Mouse (Mus musculus) lung, embryonic 14.5 days (tissue): Measurements from ENCODE around the gene Wbp2. TPM values are rescaled to one million over a fixed set of nuclear protein-coding genes. Genes with fewer than 3 reads are reported as not detected.

Experiments used
- ATAC-seq: fragments of 200-750 bp; cut with Nextera tagmentation; 2 replicates; pipeline ENCODE4 v1.8.0; 2017; ENCODE audit warnings: mild to moderate bottlenecking, moderate TSS enrichment, moderate library complexity; ENCODE audit not compliant: insufficient read depth
- DNase-seq: peaks from one replicate; pipeline ENCODE4 v3.0.0-alpha.2; 2015
- H3K27ac ChIP-seq: fragments of 300-500 bp; sonication (generic); 2 replicates; pipeline ENCODE4 v1.5.1; 2014; ENCODE audit warnings: low read depth, mild to moderate bottlenecking, moderate library complexity
- H3K27me3 ChIP-seq: fragments of 300-500 bp; sonication (generic); 2 replicates; pipeline ENCODE4 v1.6.1; 2014; ENCODE audit warnings: low read length, control low read depth; ENCODE audit not compliant: insufficient read depth
- H3K36me3 ChIP-seq: fragments of 300-500 bp; sonication (generic); 2 replicates; pipeline ENCODE4 v1.6.1; 2014; ENCODE audit warnings: control low read depth; ENCODE audit not compliant: insufficient read depth
- H3K4me1 ChIP-seq: fragments of 300-500 bp; sonication (generic); 2 replicates; pipeline ENCODE4 v1.6.1; 2014; ENCODE audit warnings: antibody characterized with exemption, control low read depth; ENCODE audit not compliant: insufficient read depth
- H3K4me2 ChIP-seq: fragments of 300-500 bp; sonication (generic); 2 replicates; pipeline ENCODE4 v1.6.1; 2014; ENCODE audit warnings: mild to moderate bottlenecking
- H3K4me3 ChIP-seq: fragments of 300-500 bp; sonication (generic); 2 replicates; pipeline ENCODE4 v1.5.1; 2014; ENCODE audit warnings: low read depth, low read length
- H3K9ac ChIP-seq: fragments of 300-500 bp; sonication (generic); 2 replicates; pipeline ENCODE4 v1.6.1; 2014
- H3K9me3 ChIP-seq: fragments of 300-500 bp; sonication (generic); 2 replicates; pipeline ENCODE4 v1.6.1; 2016; ENCODE audit warnings: low read depth, low read length, control low read depth
- CTCF ChIP-seq: IDR thresholded peaks from 2 replicates; pipeline ENCODE4 v1.5.1; 2016; ENCODE audit warnings: antibody characterized with exemption, low read depth
- WGBS: fragments of 180-500 bp; shearing (Covaris S2); extraction: QIAGEN DNeasy Blood & Tissue Kit; methylation state at CpG from one replicate; pipeline ENCODE4 v1.1.7; 2014; 5-methylcytosine and 5-hydroxymethylcytosine counted together
- polyA plus RNA-seq: library from polyadenylated mRNA; unstranded; fragments of >200 nt; fragmentation: Nextera tagmentation; extraction: Ambion mirVana; gene quantifications from 2 replicates; pipeline ENCODE4 v1.2.1, GENCODE M21; 2014

The Wbp2 gene
- polyA plus RNA-seq, 1 experiment from 2014 or later = 69.8 TPM

DNA sequence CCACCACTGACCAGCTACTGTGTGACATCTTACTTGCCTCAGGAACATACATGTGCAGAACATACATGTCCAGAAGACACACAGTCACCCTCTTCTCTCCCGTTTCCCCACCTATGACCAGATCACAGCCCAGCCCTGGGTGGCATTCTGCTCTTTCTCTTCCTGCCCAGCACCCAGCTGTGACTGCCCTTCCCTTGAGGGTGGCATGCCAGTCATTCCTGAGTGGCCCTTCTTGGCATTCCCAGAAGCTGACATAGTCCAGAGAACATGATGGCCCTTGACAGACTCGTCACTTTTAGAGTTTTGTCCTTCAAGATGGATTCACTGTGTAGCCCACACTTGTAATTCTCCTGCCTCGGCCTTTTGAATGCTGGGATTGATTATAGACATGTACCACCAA, 14.2 kb downstream of the Wbp2 start:
- DNase-seq = no peak
- no peaks in the 10 kb centered on the region for H3K27me3 ChIP-seq
- H3K4me2 ChIP-seq = no peak overlapping the region
- TF ChIP-seq CTCF = no peak
- 67% methylated on average over 3 of the region's 3 CpGs for WGBS
- H3K27ac ChIP-seq = no peak overlapping the region
- H3K36me3 ChIP-seq = no peaks in the 10 kb centered on the region
- no peak overlapping the region for H3K9ac ChIP-seq
- H3K4me3 ChIP-seq = no peak overlapping the region
- no peak for ATAC-seq
- no peaks in the 10 kb centered on the region for H3K9me3 ChIP-seq
- H3K4me1 ChIP-seq = peaks cover 3% of the 10 kb centered on the region; the same call in 1 of the 2 replicates

DNA sequence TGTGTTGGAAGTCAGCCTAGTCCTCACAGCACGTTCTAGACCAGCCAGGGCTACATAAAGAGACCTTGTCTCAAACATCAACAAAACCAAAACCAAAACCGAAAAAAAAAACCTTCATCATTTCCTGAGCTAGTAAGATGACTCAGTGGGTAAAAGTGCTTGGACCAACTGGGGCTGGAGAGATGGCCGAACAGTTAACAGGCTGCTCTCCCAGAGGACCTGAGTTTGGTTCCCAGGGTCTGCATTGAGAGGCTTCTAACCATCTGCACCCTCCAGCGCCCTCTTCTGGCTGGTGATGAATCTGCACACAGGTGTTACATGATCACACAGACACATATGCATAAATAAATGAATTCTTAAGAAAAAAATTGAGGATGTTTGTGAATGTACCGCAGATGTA, 15.3 kb downstream of the Wbp2 start:
- no peak overlapping the region for H3K4me3 ChIP-seq
- no peaks in the 10 kb centered on the region for H3K27me3 ChIP-seq
- no peak for ATAC-seq
- no peaks in the 10 kb centered on the region; the same call in 1 of the 2 replicates for H3K4me1 ChIP-seq
- H3K4me2 ChIP-seq = no peak overlapping the region
- no peak overlapping the region for H3K27ac ChIP-seq
- H3K9me3 ChIP-seq = no peaks in the 10 kb centered on the region
- peak; percentile 42 for TF ChIP-seq CTCF
- peak; percentile 21 for DNase-seq
- no peaks in the 10 kb centered on the region for H3K36me3 ChIP-seq
- no peak overlapping the region for H3K9ac ChIP-seq
- WGBS = 62% methylated on average over 5 of the region's 5 CpGs

- ATAC-seq (no peak), DNase-seq (no peak)
- H3K4me2 ChIP-seq = no peak overlapping the region
- H3K9ac ChIP-seq = no peak overlapping the region
- H3K36me3 ChIP-seq = peaks cover 29% of the 10 kb centered on the region
- no peaks in the 10 kb centered on the region for H3K9me3 ChIP-seq
- TF ChIP-seq CTCF = no peak
- no peaks in the 10 kb centered on the region for H3K4me1 ChIP-seq
- no peaks in the 10 kb centered on the region for H3K27me3 ChIP-seq
- WGBS = 78% methylated on average over 12 of the region's 12 CpGs
- no peak overlapping the region for H3K27ac ChIP-seq
- no peak overlapping the region for H3K4me3 ChIP-seq
Observed at GRCm38 (mm10) chr11:116065345-116065744, 21.4 kb downstream of the Wbp2 start.

GRCm38 (mm10) chr11:116064187-116064867, 22.5 kb downstream of the Wbp2 start:
- Histone ChIP-seq H3K4me2 (no peak overlapping the region), H3K4me3 (no peak overlapping the region), H3K9me3 (no peaks in the 10 kb centered on the region), H3K9ac (no peak overlapping the region; the same call in 1 of the 2 replicates), H3K27ac (no peak overlapping the region), H3K36me3 (peaks cover 39% of the 10 kb centered on the region), H3K27me3 (no peaks in the 10 kb centered on the region), H3K4me1 (no peaks in the 10 kb centered on the region)
- no peak for TF ChIP-seq CTCF
- DNase-seq (no peak), ATAC-seq (no peak)
- 53% methylated on average over 23 of the region's 23 CpGs for whole genome bisulfite sequencing

DNA sequence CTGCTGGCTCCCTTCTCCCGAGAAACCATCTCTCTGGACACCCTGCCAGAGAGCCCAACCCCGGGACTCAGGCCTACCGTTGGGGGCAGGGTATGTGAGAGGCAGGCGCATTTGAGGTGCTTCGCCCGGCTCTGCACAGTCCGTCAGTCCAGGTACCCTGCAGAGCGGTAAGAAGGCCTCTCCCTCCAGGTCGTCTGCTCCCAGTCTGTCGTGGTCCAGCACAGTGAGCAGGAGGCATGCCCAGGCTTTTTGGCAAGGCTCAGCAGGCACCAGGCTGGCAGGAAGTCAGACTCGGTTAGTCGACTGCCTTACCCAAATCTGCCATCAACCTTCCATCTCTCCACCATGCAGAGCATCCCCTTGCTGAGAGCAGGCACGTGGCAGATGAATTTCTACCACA, 23.2 kb downstream of the Wbp2 start:
- Histone ChIP-seq H3K9ac (no peak overlapping the region), H3K36me3 (peaks cover 46% of the 10 kb centered on the region), H3K27ac (no peak overlapping the region), H3K4me3 (no peak overlapping the region), H3K4me1 (no peaks in the 10 kb centered on the region), H3K9me3 (no peaks in the 10 kb centered on the region), H3K4me2 (no peak overlapping the region), H3K27me3 (no peaks in the 10 kb centered on the region)
- ATAC-seq = no peak
- WGBS = 57% methylated on average over 13 of the region's 13 CpGs
- DNase-seq = no peak
- TF ChIP-seq CTCF = no peak

GRCm38 (mm10) chr11:116062521-116062920, 24.3 kb downstream of the Wbp2 start:
- Histone ChIP-seq H3K4me2 (no peak overlapping the region), H3K27me3 (no peaks in the 10 kb centered on the region), H3K27ac (no peak overlapping the region), H3K36me3 (peaks cover 57% of the 10 kb centered on the region), H3K9ac (no peak overlapping the region), H3K4me1 (no peaks in the 10 kb centered on the region), H3K4me3 (no peak overlapping the region), H3K9me3 (no peaks in the 10 kb centered on the region)
- no peak for TF ChIP-seq CTCF
- DNase-seq (no peak), ATAC-seq (no peak)
- 63% methylated on average over 8 of the region's 8 CpGs for WGBS

GRCm38 (mm10) chr11:116061641-116062415, 25.0 kb downstream of the Wbp2 start:
- no peak for TF ChIP-seq CTCF
- no peaks in the 10 kb centered on the region for H3K4me1 ChIP-seq
- H3K36me3 ChIP-seq = peaks cover 64% of the 10 kb centered on the region
- H3K9me3 ChIP-seq = no peaks in the 10 kb centered on the region
- H3K4me3 ChIP-seq = no peak overlapping the region
- DNase-seq (no peak), ATAC-seq (no peak)
- no peak overlapping the region for H3K4me2 ChIP-seq
- H3K27me3 ChIP-seq = no peaks in the 10 kb centered on the region
- WGBS = 76% methylated on average over 13 of the region's 13 CpGs
- no peak overlapping the region for H3K9ac ChIP-seq
- H3K27ac ChIP-seq = no peak overlapping the region
